Mouse (Mus musculus) cerebellum, adult 11 months (tissue): ENCODE results near the gene Nmb.
"Not testable (repeated sequence)": the region's sequence is repeated elsewhere in the genome, so short reads cannot be mapped to it uniquely, and the experiment has no call there.

ENCODE experiments used
- DNase-seq: peaks from one replicate; pipeline ENCODE4 v3.0.0; 2022

Gene Nmb

DNA sequence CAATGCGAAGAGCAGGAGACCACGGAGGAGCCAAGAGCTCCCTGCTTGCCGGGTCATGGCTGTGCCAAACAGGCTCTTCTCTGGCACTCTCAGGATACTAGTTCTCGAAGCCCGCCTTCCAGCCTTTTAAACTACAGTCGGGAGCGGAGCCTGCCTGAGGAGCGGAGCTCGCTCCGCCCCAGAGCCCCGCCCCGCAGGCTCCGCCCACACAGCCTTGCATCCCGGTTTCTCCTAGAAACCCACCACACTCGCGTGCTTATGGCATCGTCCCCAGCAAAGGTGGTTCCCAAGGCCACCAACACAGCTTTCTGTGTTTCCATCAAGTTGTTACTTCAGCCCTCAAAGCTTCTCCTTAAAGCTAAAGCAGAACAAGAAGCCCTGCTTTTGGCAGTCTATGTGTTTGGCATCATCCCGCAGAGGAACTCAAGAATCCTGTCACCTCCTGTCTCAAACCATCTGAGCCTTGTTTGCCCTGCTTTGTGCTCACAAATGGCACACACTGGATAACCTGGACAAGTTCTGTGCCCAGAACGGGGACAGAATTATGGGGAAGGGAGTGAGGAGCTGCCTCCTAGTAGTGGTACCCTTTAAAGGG is at the start of gene Nmb:
Gene Nmb, minus strand, starts transcription at position 156 of the 595 bp plus-strand sequence.
- DNase-seq = peak; percentile 55

DNA sequence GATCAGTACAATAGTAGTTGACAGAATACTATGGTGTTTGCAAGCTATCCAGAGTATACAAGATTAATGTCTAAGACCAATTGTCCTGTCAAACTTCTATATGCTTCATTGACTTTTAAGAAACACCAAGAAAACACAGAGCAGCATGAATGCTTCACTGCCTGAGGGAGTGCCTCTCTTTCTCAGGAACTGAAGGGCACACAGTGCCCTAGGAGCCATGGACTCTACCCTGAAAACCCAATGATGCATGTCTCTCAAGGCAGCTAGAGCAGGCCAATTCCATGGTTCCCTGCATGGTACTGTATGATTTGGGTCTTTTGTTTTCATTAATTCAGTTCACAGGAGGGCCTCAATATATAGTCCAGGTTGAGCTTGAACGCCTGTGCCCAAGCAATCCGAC is 49.4 kb upstream of the Nmb start:
- no peak for DNase-seq

DNA sequence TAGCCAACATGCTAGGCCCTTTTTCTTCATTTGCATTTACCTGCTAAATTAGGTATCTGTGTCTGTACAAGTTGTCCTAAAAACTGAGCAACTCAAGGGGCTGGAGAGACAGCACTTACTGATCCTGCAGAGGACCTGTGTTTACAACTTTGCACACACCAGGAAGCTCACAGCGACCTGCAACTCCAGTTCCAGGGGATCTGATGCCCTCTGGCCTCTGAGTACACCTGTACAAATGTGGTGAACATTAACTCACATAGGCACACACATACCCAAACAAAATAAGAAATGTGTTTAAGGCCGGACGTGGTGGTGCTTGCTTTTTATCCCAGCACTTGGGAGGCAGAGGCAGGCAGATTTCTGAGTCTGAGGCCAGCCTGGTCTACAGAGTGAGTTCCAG is 47.3 kb upstream of the Nmb start:
- DNase-seq = no peak

DNA sequence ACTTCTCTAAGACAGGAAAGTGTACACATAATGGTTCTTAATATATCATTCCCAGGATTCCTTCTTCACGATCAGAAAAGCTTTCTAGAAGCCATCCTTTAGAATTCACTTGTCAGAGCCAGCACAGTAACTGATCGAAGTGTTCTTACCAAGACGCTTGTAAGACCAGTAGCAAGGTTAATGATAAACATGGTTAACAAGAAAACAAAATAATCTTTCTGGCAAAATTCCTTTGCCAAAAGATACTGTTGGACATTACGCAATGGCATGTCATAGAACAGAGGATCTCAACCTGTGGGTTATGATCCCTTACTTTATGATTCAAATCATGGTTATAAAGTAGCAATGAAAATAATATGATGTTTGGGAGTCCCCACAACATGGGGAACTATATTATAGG is 46.6 kb upstream of the Nmb start:
- no peak for DNase-seq

DNA sequence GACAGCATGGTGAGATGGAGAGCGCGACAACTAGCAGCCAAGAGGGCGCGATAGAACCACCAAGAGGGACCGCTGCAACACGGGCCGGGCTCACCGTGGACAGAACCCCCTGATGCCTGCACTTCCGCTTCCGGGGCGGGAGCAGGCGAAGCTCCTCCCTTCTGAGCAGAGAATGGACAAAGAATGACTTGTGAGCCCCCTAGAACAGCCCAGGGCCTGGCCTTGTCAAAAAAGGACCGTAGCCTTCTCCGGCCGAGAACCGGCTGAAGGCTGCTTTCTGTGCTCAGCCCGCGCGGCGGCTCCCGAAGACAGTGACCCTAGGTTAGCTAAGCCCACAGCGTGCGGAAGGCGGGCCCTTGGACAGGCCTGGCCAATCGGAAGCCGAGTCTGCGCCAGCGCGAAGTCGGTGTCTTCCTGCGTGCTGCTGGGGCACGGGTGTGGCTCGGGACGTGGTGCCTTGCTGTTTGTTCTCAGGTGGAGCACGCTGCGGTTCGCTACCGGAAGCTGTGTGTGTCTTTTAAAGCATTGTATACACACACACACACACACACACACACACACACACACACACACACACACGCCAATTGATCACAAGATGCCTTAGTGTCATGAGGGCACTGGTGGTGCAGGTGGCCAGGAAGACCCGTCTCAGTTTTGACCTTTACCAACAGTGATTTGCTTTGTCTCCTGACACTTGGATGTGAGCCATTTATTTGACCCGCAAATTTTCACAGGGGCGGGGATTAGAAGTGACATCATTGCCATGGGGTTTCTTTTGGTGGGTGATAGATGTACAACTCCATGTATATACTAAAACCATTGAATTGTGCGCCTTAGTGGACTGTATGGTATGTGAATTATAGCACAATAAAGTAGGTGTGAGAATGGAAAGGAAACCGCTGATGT is 42.8 kb upstream of the Nmb start, which contains the start of gene Sec11a:
Gene Sec11a, minus strand, starts transcription at position 336 of the 906 bp plus-strand sequence.
- peak; percentile 95 for DNase-seq

DNA sequence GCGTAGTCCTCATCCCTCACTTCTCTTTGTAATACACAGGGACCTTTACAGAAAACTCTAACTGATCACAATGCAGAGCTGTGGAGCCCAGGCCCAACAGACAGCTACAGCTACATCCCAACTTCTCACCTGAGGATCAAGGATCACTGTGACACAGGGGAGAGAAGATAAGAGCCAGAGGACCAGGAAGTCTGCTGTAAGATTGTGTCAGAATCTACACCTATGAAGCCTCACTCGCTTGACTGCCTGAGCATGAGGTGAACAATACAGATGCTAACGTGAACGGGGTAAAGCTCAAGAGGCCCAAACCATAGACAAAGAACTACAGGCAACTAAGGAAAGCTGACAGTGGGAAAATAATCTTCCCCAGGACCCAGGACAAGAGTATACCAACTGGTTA is 34.9 kb upstream of the Nmb start:
- no peak for DNase-seq

DNA sequence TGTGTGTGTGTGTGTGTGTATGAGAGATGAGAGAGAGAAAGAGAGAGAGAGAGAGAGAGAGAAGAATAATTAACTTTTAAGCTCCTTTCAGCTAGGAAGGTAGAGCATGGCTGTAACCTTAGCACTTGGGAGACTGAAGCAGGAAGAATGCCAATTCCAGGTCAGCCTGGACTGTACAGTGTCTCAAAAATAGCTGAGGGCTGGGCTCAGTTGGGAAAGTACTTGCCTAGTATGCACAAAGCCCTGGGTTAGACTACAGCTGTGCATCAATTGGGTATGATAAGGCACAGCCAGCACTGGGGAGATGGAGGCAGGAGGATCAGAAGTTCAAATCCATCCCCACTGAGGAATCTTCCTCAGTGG is 32.4 kb upstream of the Nmb start:
- not testable (repeated sequence) for DNase-seq

DNA sequence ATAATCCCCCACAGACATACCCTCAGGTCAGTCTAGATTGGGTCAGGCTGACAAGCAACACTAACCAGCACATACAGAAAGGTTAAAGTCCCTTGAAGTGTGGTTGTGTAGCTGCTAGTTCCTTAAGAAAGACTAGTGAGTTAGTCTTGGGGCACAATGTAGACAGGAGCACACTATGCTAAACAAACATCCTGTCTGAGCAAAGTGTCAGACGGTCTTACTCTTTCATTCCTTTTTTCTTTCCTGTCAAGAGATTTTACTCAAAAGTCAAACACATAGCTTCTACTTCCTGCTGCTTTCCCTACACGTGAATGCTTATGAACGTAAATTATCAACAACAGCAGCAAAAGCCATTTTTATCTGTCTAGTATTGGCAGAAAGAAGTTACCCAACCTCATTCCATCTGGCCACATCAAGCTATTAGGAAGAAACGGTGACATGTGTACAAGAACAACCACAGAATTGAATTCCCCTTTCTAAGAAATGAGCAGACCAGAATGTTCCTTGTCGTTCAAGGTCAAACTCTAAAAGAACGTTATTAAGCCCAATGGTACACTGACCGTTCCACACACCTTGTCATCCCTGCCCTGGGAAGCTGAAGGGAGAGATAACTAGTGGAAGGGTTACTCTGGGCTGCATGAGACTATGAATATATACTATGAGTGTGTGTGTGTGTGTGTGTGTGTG is 31.9 kb upstream of the Nmb start:
- DNase-seq = not testable (repeated sequence)

DNA sequence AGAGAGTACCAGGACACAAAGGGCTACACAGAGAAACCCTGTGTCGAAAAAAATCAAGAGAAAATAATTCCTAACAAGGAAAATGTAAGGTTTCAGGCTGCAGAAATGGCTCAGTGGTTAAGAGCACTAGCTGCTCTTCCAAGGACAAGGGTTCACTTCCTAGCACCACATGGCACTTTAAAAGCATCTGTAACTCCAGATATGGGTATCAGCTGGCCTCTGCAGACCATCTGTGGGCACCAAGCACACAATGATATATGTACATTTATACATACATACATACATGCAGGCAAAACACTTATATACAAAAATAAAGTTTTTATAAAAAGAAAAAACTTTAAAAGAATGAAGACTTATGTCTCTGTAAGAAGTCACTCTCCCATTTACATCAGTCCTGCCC is 31.0 kb upstream of the Nmb start:
- no peak for DNase-seq

DNA sequence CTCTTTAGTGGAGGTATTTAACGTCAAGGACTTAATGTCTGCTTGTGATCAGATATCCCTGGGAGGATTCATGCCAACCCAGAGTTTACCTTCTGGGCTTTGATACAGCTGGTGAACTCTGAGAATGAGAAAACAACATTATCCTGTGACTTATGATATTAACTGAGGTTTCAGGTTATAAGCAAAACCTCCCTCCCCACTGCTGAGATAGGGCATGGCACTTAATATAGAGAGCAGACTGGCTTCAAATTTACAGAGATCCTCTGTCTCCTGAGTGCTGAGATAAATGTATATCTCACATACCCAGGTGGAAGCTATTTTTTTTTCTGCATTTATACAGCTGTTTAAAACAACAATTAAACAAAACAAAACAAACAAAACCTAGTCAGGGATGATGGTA is 27.9 kb upstream of the Nmb start:
- no peak for DNase-seq

DNA sequence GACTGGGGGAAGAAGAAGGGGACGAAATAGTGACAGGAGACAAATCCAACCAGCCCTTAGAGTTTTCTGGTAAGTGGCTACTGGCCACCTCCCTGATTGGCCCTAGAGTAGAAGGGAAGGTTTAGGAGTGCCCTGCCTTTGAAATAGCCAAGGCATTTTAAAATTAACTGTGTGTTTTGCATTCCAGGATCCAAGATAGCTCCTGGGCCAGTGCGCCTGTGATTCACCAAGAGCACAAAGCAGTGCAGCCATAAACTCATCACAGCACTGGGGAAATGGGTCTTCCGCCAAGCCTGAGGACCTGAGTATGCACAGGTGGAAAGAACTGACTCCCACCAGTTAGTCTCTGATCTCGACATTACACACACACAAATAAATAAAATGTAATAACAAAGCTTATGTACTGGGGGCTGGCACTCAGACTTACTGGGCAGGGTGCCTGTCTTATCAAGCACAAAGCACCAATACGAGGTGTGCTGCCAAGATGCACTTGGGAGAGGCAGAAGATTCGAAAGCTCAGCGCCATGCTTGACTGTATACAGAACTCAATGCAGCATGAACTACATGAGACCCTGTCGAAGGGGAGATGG is 26.8 kb upstream of the Nmb start:
- DNase-seq = no peak

DNA sequence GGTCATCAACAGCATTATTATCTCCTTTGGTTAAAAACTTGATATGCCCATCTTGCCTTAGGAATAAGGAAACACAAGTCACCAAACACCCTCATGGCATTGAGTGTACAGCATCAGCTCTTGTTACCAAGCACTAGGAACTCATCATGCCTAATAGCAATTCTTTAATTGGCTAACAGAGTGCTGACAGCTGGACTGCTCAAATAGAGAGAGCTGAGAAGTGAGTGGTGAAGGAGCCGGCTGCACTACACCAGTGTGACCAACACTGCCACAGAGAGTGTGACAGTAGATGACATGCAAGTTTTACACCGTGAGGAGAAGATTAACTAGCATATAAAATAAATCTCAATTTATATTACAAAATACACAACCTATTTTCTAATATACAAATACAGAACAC is 18.3 kb upstream of the Nmb start:
- DNase-seq = no peak

DNA sequence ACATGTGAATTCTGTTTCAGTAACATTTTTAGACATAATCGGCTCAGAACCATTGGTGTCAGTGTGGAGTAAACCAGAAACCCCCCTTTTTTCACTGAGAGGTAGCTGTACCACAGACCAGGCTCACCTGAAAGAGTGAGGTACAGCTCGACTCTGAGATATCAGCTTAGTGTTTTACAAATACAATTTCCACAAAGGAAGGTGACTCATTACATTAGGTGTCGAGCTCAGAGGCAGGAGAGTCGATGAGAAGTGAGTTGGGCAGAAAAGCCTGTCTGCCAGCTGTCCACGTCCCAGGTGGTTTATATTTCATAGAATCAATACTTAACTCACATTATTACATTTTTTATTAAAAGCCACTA is 14.8 kb upstream of the Nmb start:
- DNase-seq = no peak

DNA sequence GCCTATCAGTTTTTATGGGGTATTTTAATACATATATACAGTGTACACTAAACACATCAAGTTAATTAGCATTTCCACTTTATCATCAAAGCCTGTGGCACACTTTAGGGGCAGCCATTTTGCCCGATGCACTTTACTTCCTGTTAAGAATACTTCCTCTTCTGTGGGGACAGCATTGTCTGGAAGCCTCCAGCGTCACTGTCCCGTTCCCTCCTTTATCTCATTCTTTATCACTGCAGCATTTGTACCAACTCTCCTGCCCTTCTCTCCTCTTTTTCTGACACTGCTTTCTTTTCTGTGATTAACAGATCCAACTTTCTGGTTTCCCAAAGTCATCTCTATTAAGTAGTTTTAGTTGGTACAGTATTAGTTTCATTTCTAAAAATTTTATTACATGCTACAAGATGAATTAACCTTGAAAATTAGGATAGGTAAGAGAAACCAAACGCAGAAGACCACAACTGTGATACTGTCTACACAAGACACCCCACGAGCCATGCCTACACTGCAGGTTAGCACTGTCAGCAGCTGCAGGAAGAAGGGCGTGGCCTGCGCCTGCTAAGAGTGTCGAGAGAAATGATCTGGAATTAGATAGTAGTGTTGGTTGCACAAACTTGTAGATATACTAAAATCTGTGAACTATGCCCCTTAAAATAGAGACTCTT is 14.2 kb upstream of the Nmb start:
- no peak for DNase-seq

DNA sequence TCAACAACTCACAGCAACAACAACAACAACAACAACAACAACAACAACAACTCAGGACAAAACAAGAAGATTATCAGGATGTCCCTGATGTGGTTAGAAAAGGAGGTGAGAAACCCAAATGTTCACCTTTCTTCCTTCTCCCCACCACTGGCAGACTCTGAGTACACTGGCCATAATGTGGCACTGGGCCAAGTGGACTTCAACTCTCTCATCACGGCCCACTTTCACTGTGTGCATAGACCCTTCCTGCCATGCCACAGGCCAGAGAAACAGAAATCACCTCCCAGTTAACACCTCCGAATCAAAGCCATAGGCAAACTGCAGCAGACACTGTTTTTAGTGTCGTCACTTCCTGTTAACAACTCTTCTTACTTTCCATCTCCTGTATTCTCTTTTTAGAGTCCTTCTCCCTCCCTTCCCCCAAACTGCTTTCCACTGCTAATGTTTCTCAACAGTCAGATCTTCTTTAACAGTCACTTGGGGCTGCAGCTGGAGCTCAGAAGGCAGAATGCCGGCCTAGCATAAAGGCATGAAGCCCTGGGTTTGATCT is 13.1 kb upstream of the Nmb start:
- no peak for DNase-seq

DNA sequence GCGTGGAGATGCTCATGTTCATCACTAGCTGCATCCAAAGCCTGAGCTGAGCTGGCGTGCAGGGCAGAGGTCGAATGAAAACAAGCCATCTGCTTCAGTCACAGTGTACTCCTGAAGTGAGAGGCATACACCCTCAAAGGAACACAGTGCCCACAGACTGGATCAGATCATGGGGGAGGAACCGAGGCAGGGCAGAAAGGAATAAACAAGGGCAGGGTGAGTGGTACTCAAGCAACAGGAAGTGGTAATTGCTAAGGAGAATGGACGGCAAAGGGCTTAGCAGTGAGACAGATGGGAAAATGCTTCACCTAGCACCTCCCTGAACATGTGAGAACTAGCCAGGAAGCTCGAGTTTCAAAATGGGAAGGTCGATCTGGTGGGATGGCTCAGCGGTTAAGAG is 7.6 kb upstream of the Nmb start:
- no peak for DNase-seq

DNA sequence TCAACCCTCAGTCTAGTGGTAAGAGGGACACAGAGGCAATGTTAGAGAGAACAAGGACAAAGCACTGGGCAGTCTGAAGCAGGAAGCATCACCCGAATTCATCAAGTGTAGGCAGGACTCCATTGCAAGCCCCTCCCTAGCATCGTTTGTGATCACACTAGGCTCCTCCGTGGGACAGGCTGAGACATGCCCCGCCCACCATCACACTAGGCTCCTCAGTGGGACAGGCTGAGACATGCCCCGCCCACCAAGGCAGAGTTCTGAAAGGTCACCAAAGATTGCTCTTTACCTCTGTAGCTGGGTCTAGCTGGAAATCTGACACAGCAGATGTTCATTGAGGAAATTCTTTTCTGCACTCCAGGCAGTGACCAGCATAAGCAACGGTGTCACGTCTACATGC is 6.2 kb upstream of the Nmb start:
- no peak for DNase-seq

DNA sequence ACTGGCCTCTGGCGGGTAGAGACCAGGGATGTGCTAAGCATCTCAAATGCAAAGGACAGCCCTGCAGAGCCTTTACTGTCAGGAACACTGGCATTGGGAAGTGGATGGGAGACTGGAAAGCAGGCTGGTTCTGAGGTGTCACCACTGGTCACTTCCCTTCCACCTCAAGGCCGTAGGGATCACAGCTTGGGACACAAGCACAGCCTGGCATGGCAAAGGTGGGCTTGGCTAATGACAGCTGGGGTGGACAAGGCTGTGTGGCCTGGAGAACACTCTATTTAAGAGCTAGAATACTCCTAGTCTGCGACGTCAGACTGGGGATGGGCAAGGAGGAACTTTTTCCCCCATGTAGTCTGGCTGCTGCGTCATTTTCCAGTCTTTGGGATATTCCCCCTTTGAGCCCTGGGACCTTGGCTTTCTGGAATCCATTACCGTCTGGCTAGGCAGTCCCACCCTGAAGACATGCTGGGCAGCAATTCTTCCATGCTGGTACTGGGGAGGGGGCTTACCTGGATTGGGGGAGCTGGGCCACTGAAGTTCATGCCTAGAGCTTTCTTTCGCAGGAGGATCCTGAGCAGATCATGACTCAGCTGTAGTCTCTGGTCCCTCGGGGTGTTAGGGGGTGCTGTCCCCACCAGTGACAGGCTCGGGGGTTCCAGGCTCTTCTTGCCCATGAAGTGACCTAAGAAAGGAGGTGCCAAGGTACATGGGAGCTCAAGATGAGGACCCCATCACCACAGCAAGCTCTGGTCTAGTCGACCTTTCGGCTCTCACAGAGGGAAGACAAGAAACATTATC is 1.1 kb downstream of the Nmb start:
- no peak for DNase-seq

DNA sequence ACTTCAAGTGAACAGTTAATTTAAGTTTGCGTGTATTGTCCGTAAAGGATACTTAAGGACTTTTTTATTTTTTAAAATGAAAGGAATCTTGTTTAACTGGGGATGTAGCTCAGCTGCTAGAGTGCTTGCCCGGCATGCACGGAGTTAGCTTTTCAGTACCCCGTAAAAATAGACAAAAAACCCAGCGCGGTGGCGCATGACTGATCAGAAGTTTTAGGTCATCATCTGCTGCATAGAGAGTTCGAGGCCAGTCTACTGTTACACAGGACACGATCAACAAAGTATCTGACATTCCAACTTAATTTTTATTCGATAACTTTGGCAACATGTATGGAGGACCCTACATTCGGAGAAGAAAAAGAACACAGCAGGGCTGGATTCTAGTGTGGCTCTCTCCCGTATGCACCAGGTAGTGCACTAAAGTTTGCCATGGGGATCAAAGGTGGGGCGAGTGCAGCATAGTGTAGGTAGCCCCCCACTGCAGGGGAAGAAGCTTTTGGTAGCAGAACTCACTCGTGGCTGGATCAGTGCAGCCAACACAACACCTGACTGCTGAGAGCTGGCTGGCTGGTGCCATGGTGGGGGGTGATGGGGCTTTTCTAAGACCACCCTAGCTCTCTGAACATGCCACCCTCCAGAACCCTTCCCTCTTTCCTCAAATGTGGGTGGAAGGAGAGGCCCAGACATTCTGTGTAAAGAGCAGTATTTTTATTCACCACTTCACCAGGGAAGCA is 3.2 kb downstream of the Nmb start:
- no peak for DNase-seq

DNA sequence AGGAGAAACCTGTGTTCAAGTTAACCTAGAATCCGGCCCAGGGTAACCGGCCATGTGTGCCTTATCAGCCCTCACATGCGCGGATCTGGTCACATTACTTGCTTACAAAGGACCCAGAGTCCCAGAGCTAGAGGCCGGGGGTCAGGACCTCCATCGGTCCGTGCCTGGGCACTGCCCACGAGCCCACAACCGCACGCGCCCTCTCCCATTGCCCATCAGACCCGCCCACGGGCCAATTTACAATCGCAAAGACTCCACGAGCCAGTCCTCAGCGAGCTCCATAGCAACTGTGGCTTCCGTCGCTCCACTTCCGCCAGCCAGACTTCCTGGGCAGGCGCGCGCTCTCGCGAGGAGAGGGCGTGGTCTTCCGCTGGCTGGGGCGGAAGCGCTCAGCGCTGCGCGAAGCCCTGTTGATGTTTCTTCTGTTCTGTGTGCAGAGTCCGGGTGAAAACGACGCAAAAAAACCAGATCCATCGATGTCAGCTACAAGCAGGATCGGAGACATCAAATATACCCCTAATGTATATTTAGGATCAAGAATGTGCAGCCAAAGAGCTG is 3.9 kb downstream of the Nmb start, which contains the start of gene Wdr73:
Gene Wdr73, minus strand, starts transcription at position 326 of the 558 bp plus-strand sequence.
- peak; percentile 77 for DNase-seq

DNA sequence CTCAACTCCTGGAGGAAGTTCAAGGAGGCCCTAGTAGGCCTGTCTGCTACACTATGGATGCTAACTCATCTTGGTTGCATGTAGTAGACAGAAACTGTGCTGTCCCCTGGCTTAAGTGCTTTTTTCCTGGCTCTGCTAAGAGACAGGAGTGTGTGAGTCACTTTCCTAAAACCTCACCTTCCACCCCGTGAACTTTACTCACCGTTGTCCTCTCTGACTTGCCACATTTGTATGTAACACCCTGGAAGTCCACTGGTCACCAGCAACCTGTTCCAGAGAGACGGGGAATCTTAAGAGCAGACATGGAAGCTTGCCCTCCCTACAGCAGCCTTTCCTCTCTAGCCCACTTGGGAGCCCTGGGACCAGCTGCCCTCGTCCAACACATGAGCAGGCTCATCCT is 7.2 kb downstream of the Nmb start:
- no peak for DNase-seq
